Mouse (Mus musculus): ENCODE measurements around the gene Trim7. TPM values are rescaled to one million over a fixed set of nuclear protein-coding genes. Genes with fewer than 3 reads are reported as not detected.

Gene Trim7
- polyA plus RNA-seq, 2 experiments from 2014 or later = 0.52 to 1.1 TPM

Other genes starting within 250 kb of the Trim7 start
- gene Rack1, start 25.8 kb upstream of the Trim7 start, polyA plus RNA-seq (2017; shearing (Covaris generic)) = 1,000 to 10,000 TPM; 1,417 to 1,752 TPM
- gene Trim41, start 8.8 kb upstream of the Trim7 start, polyA plus RNA-seq (2017; shearing (Covaris generic)) = 1 to 10 TPM; 3.8 to 4.4 TPM
- gene Gm12184, start 515 bp downstream of the Trim7 start, polyA plus RNA-seq (2017; shearing (Covaris generic)) = 1 to 10 TPM; 3.0 to 3.1 TPM
- gene Irgm1, start 45.5 kb downstream of the Trim7 start, polyA plus RNA-seq (2017; shearing (Covaris generic)) = 100 to 1,000 TPM; 204 to 218 TPM
- under 1 TPM; 0.37 to 0.66 TPM for gene Gm5431, start 76.1 kb downstream of the Trim7 start, polyA plus RNA-seq (2017; shearing (Covaris generic))
- 100 to 1,000 TPM; 226 to 234 TPM for gene Psme2b, start 120.0 kb downstream of the Trim7 start, polyA plus RNA-seq (2017; shearing (Covaris generic))
- gene Olfr56, start 152.7 kb downstream of the Trim7 start, polyA plus RNA-seq (2017; shearing (Covaris generic)) = under 1 TPM in 1 of 2 experiments, not detected in 1; 0.82 TPM
- gene 9930111J21Rik1, start 153.3 kb downstream of the Trim7 start, polyA plus RNA-seq (2017; shearing (Covaris generic)) = 100 to 1,000 TPM; 122 to 166 TPM
- gene Gm12185, start 166.1 kb downstream of the Trim7 start, polyA plus RNA-seq (2017; shearing (Covaris generic)) = 1 to 10 TPM; 4.9 to 7.3 TPM
- 100 to 1,000 TPM; 242 to 299 TPM for gene Tgtp1, start 168.0 kb downstream of the Trim7 start, polyA plus RNA-seq (2017; shearing (Covaris generic))
- 100 to 1,000 TPM; 114 to 149 TPM for gene 9930111J21Rik2, start 225.1 kb downstream of the Trim7 start, polyA plus RNA-seq (2017; shearing (Covaris generic))
- 100 to 1,000 TPM; 351 to 409 TPM for gene Tgtp2, start 238.1 kb downstream of the Trim7 start, polyA plus RNA-seq (2017; shearing (Covaris generic))